Mouse (Mus musculus) testis, postnatal 14 days (tissue): ENCODE results near the gene Suclg2.

Source experiments
- DNase-seq: peaks from one replicate; pipeline ENCODE4 v3.0.0; 2021; ENCODE audit warnings: low spot score

The Suclg2 gene

GRCm38 (mm10) chr6:95699326-95699725 lies 19.3 kb downstream of the Suclg2 start:
- DNase-seq = no peak

GRCm38 (mm10) chr6:95698536-95699162 lies 20.0 kb downstream of the Suclg2 start:
- DNase-seq = no peak

- no peak for DNase-seq
These were observed 23.7 kb downstream of the Suclg2 start for GRCm38 (mm10) chr6:95694910-95695309.

- no peak for DNase-seq
These were observed 33.4 kb downstream of the Suclg2 start for GRCm38 (mm10) chr6:95685242-95685641.

GRCm38 (mm10) chr6:95679718-95680117 lies 38.9 kb downstream of the Suclg2 start:
- DNase-seq = no peak

- no peak for DNase-seq
These were observed 39.3 kb downstream of the Suclg2 start for GRCm38 (mm10) chr6:95679261-95679660.

GRCm38 (mm10) chr6:95676951-95677350 lies 41.6 kb downstream of the Suclg2 start:
- DNase-seq = no peak

- DNase-seq = no peak
These were observed 42.2 kb downstream of the Suclg2 start for GRCm38 (mm10) chr6:95676439-95676838.

GRCm38 (mm10) chr6:95675059-95675705 lies 43.4 kb downstream of the Suclg2 start:
- DNase-seq = no peak

- DNase-seq = no peak
These were observed 43.9 kb downstream of the Suclg2 start for GRCm38 (mm10) chr6:95674651-95675050.

GRCm38 (mm10) chr6:95669335-95669729 lies 49.3 kb downstream of the Suclg2 start:
- no peak for DNase-seq

GRCm38 (mm10) chr6:95668629-95669334 lies 49.8 kb downstream of the Suclg2 start:
- DNase-seq = no peak

- DNase-seq = no peak
These were observed 60.9 kb downstream of the Suclg2 start for GRCm38 (mm10) chr6:95657671-95658070.

GRCm38 (mm10) chr6:95653662-95654061 lies 64.9 kb downstream of the Suclg2 start:
- no peak for DNase-seq

- no peak for DNase-seq
These were observed 65.8 kb downstream of the Suclg2 start for GRCm38 (mm10) chr6:95652774-95653173.

GRCm38 (mm10) chr6:95651391-95651876 lies 67.2 kb downstream of the Suclg2 start:
- no peak for DNase-seq

- no peak for DNase-seq
These were observed 68.4 kb downstream of the Suclg2 start for GRCm38 (mm10) chr6:95650082-95650722.

- no peak for DNase-seq
These were observed 69.4 kb downstream of the Suclg2 start for GRCm38 (mm10) chr6:95649123-95649663.

- no peak for DNase-seq
These were observed 81.2 kb downstream of the Suclg2 start for GRCm38 (mm10) chr6:95637416-95637815.

GRCm38 (mm10) chr6:95635411-95635810 lies 83.2 kb downstream of the Suclg2 start:
- no peak for DNase-seq

- no peak for DNase-seq
These were observed 89.5 kb downstream of the Suclg2 start for GRCm38 (mm10) chr6:95629071-95629470.

GRCm38 (mm10) chr6:95621821-95622220 lies 96.8 kb downstream of the Suclg2 start:
- peak; percentile 10 for DNase-seq
